Mouse (Mus musculus) hindbrain, embryonic 14.5 days (tissue): Measurements from ENCODE around the gene Asap2. TPM values are rescaled to one million over a fixed set of nuclear protein-coding genes. Genes with fewer than 3 reads are reported as not detected.

Experiments used
- ATAC-seq: fragments of 200-750 bp; cut with Nextera tagmentation; 2 replicates; pipeline ENCODE4 v1.8.0; 2017; ENCODE audit warnings: moderate number of reproducible peaks, mild to moderate bottlenecking, moderate TSS enrichment, moderate library complexity; ENCODE audit not compliant: low FRiP score
- DNase-seq: peaks from one replicate; pipeline ENCODE4 v3.0.0-alpha.2; 2015; ENCODE audit warnings: low spot score
- H3K27ac ChIP-seq: fragments of 300-500 bp; sonication (generic); 2 replicates; pipeline ENCODE4 v1.5.1; 2014; ENCODE audit warnings: mild to moderate bottlenecking, moderate library complexity
- H3K27me3 ChIP-seq: fragments of 300-500 bp; sonication (generic); 2 replicates; pipeline ENCODE4 v1.6.1; 2014; ENCODE audit warnings: mild to moderate bottlenecking, low read length, mixed read lengths; ENCODE audit not compliant: control insufficient read depth, insufficient read depth
- H3K36me3 ChIP-seq: fragments of 300-500 bp; sonication (generic); replicated peaks from 2 replicates; pipeline ENCODE4 v1.6.1; 2014; ENCODE audit not compliant: control insufficient read depth, insufficient read depth
- H3K4me1 ChIP-seq: fragments of 300-500 bp; sonication (generic); replicated peaks from 2 replicates; pipeline ENCODE4 v1.6.1; 2014; ENCODE audit warnings: antibody characterized with exemption, low read length, mixed read lengths; ENCODE audit not compliant: control insufficient read depth, insufficient read depth
- H3K4me2 ChIP-seq: fragments of 300-500 bp; sonication (generic); replicated peaks from 2 replicates; pipeline ENCODE4 v1.6.1; 2014; ENCODE audit warnings: mild to moderate bottlenecking, moderate library complexity
- H3K4me3 ChIP-seq: fragments of 300-500 bp; sonication (generic); replicated peaks from 2 replicates; pipeline ENCODE4 v1.5.1; 2014; ENCODE audit warnings: mild to moderate bottlenecking, low read length
- H3K9ac ChIP-seq: fragments of 300-500 bp; sonication (generic); 2 replicates; pipeline ENCODE4 v1.6.1; 2014
- H3K9me3 ChIP-seq: fragments of 300-500 bp; sonication (generic); 2 replicates; pipeline ENCODE4 v1.6.1; 2016; ENCODE audit warnings: low read length; ENCODE audit not compliant: control insufficient read depth
- WGBS: fragments of 180-500 bp; shearing (Covaris S2); extraction: QIAGEN DNeasy Blood & Tissue Kit; methylation state at CpG from one replicate; pipeline ENCODE4 v1.1.7; 2014; 5-methylcytosine and 5-hydroxymethylcytosine counted together
- polyA plus RNA-seq: library from polyadenylated mRNA; unstranded; fragments of >200 nt; fragmentation: Nextera tagmentation; extraction: Ambion mirVana; gene quantifications from 2 replicates; pipeline ENCODE4 v1.2.1, GENCODE M21; 2014

The Asap2 gene
- polyA plus RNA-seq, 1 experiment from 2014 or later = 17.7 TPM

- Histone ChIP-seq H3K4me3 (no peak overlapping the region), H3K4me2 (no peak overlapping the region), H3K36me3 (peaks cover 35% of the 10 kb centered on the region), H3K9me3 (no peaks in the 10 kb centered on the region), H3K27me3 (no peaks in the 10 kb centered on the region), H3K4me1 (no peaks in the 10 kb centered on the region), H3K9ac (no peak overlapping the region), H3K27ac (no peak overlapping the region)
- DNase-seq (no peak), ATAC-seq (no peak)
- WGBS = 76% methylated on average over 7 of the region's 7 CpGs
Measured at GRCm38 (mm10) chr12:21274446-21274845, 284.2 kb downstream of the Asap2 start.

- WGBS = 90% methylated on average over 1 of the region's 1 CpGs
- H3K9me3 ChIP-seq = no peaks in the 10 kb centered on the region
- no peak for DNase-seq
Measured at GRCm38 (mm10) chr12:21277352-21277864, 287.1 kb downstream of the Asap2 start.

DNA sequence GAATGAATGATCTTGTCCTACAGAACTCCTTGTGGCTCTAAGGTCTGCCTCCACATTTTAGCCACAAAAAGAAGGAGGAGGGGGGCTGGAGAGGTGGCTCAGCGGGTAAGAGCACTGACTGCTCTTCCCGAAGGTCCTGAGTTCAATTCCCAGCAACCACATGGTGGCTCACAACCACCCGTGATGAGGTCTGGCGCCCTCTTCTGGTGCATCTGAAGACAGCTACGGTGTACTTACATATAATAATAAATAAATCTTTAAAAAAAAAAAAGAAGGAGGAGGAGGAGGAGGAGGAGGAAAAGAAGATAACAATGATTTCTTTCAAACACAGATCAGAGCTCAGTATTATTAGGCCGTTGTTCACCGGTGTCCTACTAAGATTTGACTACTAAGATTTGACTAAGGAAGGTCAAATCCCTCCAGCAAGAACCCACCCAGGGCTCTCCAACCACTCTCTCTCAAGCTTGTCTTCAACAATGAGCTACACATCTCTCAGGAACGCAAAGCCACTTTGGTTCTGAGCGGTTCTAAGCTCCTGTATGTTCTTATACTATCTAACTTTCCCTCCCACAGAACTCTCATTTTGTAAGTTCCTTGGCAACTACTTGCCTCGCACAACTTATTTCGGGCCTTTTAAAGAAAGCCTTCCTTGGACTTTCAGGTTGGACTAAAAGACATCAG is 294.6 kb downstream of the Asap2 start, which contains the start of gene Cpsf3:
Cpsf3 (plus strand) TSS at position 631 of the 681 bp plus-strand sequence.
- peaks cover 26% of the 10 kb centered on the region for H3K4me1 ChIP-seq
- 64% methylated on average over 11 of the region's 11 CpGs for WGBS
- H3K4me2 ChIP-seq = peak within 1 kb of the TSS; percentile 65
- DNase-seq = no peak
- no peak for ATAC-seq
- H3K9me3 ChIP-seq = no peaks in the 10 kb centered on the region
- peak within 1 kb of the TSS; percentile 79 for H3K9ac ChIP-seq
- H3K36me3 ChIP-seq = peaks cover under 1% of the 10 kb centered on the region; the same call in 1 of the 2 replicates
- peak within 1 kb of the TSS; percentile 53 for H3K4me3 ChIP-seq
- no peaks in the 10 kb centered on the region for H3K27me3 ChIP-seq
- peak within 1 kb of the TSS; percentile 93 for H3K27ac ChIP-seq

More at GRCm38 (mm10) chr12:21277352-21277864, 287.1 kb downstream of the Asap2 start:
- ATAC-seq = no peak
- no peaks in the 10 kb centered on the region for H3K27me3 ChIP-seq
- H3K4me1 ChIP-seq = no peaks in the 10 kb centered on the region
- H3K4me2 ChIP-seq = no peak overlapping the region
- H3K9ac ChIP-seq = no peak overlapping the region
- H3K4me3 ChIP-seq = no peak overlapping the region
- peaks cover 5% of the 10 kb centered on the region; the same call in 1 of the 2 replicates for H3K36me3 ChIP-seq
- H3K27ac ChIP-seq = no peak overlapping the region

DNA sequence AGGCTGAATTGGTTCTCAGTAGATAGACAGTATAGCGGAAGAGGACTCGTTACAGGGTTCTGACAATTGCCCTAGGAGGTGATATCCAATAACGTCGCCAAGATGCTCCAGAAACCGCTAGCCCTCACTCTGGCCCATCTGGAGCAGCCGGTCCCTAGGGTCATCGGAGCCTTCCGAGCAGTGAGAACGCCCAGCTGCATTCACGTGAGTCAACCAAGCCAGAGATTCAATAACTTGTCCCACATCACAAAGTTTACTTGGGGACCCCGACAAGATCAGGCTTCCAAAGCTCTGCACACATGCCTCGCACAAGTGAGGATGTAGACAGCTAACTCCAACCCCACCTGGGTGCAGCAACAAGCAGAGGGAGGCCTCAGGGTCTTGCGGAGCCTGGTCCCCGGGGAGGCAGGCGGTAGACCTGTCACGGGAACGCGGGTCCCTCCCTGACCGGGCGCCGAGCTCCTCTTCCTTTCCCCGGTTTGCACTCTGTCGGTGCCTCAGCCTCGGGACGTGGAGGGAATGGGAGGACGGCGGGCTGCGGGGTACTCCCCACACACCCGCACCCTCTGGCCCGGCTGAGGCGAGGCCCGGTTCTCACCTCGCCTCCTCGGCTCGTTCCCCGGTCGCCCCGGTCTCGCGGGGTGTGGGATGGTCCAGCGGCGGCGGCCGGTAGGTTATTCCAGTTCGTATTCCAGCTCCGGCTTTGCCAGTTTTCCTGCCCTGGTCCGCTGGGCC is 295.4 kb downstream of the Asap2 start:
- peak; percentile 3 for ATAC-seq
- peaks cover 26% of the 10 kb centered on the region for H3K4me1 ChIP-seq
- H3K9ac ChIP-seq = peak overlapping the region; percentile 79
- DNase-seq = no peak
- peak overlapping the region; percentile 53 for H3K4me3 ChIP-seq
- no peaks in the 10 kb centered on the region for H3K9me3 ChIP-seq
- peak overlapping the region; percentile 93 for H3K27ac ChIP-seq
- no peaks in the 10 kb centered on the region for H3K27me3 ChIP-seq
- peak overlapping the region; percentile 65 for H3K4me2 ChIP-seq
- peaks cover 8% of the 10 kb centered on the region for H3K36me3 ChIP-seq
- under 1% methylated on average over 46 of the region's 47 CpGs for WGBS

DNA sequence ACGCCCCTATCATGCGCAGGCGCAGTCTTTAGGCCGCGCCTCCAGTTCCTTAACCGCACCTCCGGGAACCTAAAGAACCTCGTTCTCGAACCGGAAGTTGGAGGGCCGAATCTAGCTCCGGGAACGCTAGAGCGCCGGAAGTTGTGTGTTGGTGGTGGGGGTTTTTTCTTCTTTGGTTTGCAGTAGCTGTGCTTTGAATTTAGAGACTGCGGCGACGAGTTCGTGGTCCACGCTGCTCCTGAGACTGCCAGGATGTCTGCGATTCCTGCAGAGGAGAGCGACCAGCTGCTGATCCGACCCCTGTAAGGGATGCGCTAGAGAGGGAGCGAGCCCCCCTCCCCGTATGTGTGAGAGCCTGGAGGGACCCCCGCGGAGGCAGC is 296.0 kb downstream of the Asap2 start, which contains the start of gene Itgb1bp1:
Itgb1bp1 (minus strand) TSS at position 42 of the 380 bp plus-strand sequence.
- H3K27me3 ChIP-seq = no peaks in the 10 kb centered on the region
- H3K4me2 ChIP-seq = peak within 1 kb of the TSS; percentile 65
- ATAC-seq (peak; percentile 95), DNase-seq (peak; percentile 100)
- peak within 1 kb of the TSS; percentile 93 for H3K27ac ChIP-seq
- H3K9me3 ChIP-seq = no peaks in the 10 kb centered on the region
- peak within 1 kb of the TSS; percentile 79 for H3K9ac ChIP-seq
- under 1% methylated on average over 28 of the region's 28 CpGs for WGBS
- H3K36me3 ChIP-seq = peaks cover 14% of the 10 kb centered on the region
- H3K4me3 ChIP-seq = peak within 1 kb of the TSS; percentile 53
- H3K4me1 ChIP-seq = peaks cover 26% of the 10 kb centered on the region

DNA sequence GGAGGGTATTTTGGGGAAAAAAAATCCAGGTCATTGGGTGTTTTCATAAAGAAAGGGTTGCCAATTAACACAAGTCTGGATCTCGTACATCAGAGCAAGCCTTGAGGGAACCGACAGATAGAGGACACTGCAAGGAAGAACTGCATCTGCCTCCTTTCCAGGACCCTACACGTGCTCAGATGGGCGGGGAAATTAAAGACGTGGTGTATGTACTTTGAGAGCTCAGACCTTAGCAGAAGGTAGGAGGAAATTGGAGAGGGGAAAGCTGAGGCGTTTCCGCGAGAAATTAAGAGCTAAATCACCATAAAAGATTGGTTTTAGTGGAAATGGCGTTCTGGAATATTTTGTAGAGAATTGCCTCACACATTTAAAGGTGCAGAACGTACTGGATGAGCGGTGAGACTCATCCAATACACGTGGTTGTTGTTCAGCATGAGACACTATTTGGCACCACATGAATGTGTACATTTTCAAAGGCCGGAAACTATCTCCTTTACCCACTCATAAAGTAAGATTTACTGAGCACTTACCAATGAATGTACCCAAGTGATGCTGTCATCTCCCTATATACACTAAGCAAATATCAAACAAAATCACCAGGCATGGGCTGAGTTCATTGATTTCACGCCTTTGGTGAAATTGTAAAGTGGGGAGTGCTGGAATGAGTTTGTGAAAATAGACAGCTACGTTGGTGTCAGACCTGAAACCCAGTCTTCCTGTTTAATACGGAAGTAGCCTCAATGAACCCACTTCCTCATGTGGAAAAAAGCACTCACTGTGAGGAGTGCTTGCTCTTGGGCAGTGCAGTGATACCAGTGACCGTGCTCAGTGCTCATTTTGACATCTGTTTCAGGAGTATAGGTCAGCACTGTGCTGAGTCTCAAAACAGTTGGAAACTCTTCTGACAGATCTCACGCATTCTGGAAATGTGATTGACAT is 296.7 kb downstream of the Asap2 start:
- 38% methylated on average over 18 of the region's 18 CpGs for WGBS
- DNase-seq (no peak), ATAC-seq (peak; percentile 32; the same call in 1 of the 2 replicates)
- Histone ChIP-seq H3K4me3 (peak overlapping the region; percentile 53), H3K36me3 (peaks cover 21% of the 10 kb centered on the region), H3K9me3 (no peaks in the 10 kb centered on the region), H3K4me1 (peaks cover 26% of the 10 kb centered on the region), H3K4me2 (peak overlapping the region; percentile 65), H3K27me3 (no peaks in the 10 kb centered on the region), H3K27ac (peak overlapping the region; percentile 93), H3K9ac (peak overlapping the region; percentile 79)

DNA sequence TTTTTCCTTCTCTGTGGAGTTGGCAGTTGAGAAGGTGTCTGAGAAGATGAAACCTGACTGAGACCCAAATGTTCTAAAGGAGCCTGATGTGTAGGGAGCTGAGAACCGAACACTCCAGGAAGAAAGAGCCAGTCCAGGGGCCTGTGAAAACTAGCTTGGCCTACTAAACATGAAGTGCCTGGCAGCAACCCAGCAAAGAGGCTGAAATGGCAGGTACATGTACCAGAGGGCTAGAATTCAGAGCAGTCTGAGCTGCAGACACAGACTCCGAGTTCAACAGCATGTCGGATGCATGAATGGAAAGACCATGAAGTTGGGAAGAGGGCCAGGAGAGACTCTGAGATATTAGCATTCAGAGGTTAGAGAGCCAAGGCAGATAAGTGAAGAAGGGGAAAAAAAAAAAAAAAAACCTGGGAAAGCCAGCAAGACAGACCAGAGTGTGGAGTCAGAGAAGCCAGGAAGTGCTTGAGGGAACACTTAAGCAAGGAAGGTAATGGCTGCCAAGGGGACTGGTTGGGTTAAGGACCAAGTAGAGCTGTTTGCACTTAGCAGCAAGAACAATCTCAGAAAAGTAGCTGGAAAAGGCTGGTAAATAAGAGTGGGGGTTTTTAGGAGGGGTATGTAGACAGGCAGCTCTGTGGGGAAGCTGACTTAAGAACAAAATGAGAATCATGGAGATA is 298.6 kb downstream of the Asap2 start:
- WGBS = 95% methylated on average over 3 of the region's 3 CpGs
- Histone ChIP-seq H3K4me1 (peaks cover 26% of the 10 kb centered on the region), H3K9ac (peak overlapping the region; percentile 17; the same call in 1 of the 2 replicates), H3K4me2 (no peak overlapping the region), H3K27ac (no peak overlapping the region), H3K9me3 (no peaks in the 10 kb centered on the region), H3K27me3 (no peaks in the 10 kb centered on the region), H3K36me3 (peaks cover 40% of the 10 kb centered on the region), H3K4me3 (no peak overlapping the region)
- no peak for DNase-seq
- ATAC-seq = no peak

- DNase-seq (no peak), ATAC-seq (no peak)
- Histone ChIP-seq H3K27ac (no peak overlapping the region), H3K4me1 (peaks cover 26% of the 10 kb centered on the region), H3K4me3 (no peak overlapping the region), H3K4me2 (no peak overlapping the region), H3K9ac (no peak overlapping the region), H3K36me3 (peaks cover 48% of the 10 kb centered on the region), H3K9me3 (no peaks in the 10 kb centered on the region), H3K27me3 (no peaks in the 10 kb centered on the region)
- WGBS = 92% methylated on average over 6 of the region's 6 CpGs
Measured at GRCm38 (mm10) chr12:21289651-21290050, 299.4 kb downstream of the Asap2 start.
